Mouse (Mus musculus) heart, adult 8-10 months (tissue): ENCODE results near the gene Adamtsl1. TPM values are rescaled to one million over a fixed set of nuclear protein-coding genes. Genes with fewer than 3 reads are reported as not detected.

Source experiments
- DNase-seq: peaks from one replicate; pipeline ENCODE4 v3.0.0; 2022; ENCODE audit warnings: low spot score
- total RNA-seq, 4 experiments: library from RNA; stranded (reverse); gene quantifications; 2 replicates each; pipeline ENCODE4 v1.2.4; 2022

The Adamtsl1 gene
- 1 to 10 TPM; 2.0 to 2.9 (median 2.3) TPM for total RNA-seq

DNA sequence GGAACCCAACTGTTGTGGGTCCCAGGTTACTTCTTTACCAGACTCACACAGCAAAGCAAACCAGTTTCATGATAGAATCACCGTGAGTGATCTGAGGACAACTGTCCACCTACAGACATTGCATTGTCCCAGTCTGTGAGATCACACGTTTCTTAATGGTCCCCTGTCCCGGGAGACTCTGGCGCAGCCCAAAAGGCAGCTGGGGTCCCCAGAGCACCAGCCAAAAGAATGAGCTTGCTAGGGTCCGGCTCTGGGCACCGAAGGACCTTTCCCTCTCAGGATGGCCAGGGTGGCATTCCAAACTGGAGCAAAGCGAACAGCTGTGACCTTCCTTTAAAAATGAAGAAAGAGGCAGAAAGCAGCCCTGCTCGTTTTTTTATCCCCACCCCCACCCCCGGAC is at the start of gene Adamtsl1:
Gene Adamtsl1, plus strand, starts transcription at position 381 of the 400 bp plus-strand sequence.
- no peak for DNase-seq

DNA sequence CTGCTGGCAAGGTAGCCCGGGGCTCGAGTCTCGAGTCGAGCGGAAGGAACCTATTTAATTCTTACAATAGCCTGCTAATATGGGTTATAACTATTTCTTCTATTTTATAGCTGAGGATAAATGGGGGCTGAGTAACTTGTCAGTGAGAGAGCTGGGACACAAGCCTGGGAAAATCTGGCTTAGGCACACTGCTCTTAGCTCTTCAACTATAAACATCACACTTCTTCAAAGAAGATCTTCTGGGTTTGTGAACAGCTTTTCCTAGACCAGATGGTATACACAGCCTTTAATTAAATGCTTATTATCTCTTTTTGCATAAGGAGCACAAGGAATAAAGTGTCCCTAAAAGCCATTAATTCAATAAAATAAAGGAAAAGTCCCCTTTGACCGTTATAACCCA is 30.4 kb upstream of the Adamtsl1 start:
- no peak for DNase-seq

DNA sequence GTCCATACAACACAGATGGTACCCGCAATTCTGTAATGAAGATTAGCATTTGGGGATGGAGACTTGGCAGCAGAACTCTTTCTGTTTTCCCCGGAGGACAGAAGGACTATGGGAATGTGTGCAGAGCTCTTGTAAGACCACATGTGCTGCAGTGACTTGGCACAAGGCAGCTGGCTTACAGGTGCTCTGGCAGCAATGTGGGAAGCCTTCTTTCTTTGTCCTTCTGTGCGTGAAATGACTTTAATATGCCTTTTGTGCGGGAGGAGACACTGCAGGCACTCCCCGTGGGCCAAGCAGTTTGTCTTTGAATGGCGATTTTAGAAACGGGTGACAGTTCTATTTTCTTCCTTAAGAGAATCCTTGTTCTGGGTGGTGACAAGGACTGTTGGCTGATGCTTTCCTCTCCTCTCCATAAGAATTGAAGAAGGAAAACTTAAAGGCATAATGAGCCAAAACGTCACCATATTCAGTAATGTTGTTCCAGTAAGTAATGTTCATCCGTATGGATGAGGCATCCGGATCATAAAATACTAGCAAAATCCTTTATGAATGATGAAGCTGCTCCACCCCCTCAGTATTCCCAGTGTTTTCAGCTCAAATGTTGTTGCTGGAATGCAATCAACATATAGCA is 27.5 kb upstream of the Adamtsl1 start:
- no peak for DNase-seq

- DNase-seq: no peak
Observed at GRCm38 (mm10) chr4:85505718-85506117, 8.3 kb upstream of the Adamtsl1 start.

- no peak for DNase-seq
Observed at GRCm38 (mm10) chr4:85506976-85507375, 7.0 kb upstream of the Adamtsl1 start.

GRCm38 (mm10) chr4:85507491-85507890 is 6.5 kb upstream of the Adamtsl1 start:
- no peak for DNase-seq

- peak; percentile 26 for DNase-seq
Observed at GRCm38 (mm10) chr4:85513288-85513687, 684 bp upstream of the Adamtsl1 start.

- no peak for DNase-seq
Observed at GRCm38 (mm10) chr4:85514205-85514681, 271 bp downstream of the Adamtsl1 start.

GRCm38 (mm10) chr4:85526966-85527566 is 13.1 kb downstream of the Adamtsl1 start:
- no peak for DNase-seq

GRCm38 (mm10) chr4:85529852-85530251 is 15.9 kb downstream of the Adamtsl1 start:
- no peak for DNase-seq

- no peak for DNase-seq
Observed at GRCm38 (mm10) chr4:85539677-85540076, 25.7 kb downstream of the Adamtsl1 start.

DNA sequence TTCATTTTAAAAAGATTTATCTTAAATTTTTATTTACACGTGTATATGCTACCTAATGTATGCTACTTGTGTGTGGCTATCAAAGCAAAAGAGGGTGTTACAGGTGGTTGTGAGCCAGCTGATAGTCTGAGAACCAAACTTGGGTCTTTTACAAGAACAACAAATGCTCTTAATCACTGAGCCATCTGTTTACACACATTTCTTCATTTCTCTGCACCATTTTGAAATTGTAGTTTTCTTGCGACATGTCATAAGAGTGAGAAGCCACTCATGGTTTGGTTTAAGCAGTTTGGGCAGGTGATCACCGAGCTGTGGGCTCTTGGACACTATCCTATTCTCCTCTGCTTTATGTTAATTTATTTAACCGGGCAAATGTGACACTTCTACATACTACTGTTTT is 29.2 kb downstream of the Adamtsl1 start:
- no peak for DNase-seq

- no peak for DNase-seq
Observed at GRCm38 (mm10) chr4:85554696-85555095, 40.7 kb downstream of the Adamtsl1 start.

DNA sequence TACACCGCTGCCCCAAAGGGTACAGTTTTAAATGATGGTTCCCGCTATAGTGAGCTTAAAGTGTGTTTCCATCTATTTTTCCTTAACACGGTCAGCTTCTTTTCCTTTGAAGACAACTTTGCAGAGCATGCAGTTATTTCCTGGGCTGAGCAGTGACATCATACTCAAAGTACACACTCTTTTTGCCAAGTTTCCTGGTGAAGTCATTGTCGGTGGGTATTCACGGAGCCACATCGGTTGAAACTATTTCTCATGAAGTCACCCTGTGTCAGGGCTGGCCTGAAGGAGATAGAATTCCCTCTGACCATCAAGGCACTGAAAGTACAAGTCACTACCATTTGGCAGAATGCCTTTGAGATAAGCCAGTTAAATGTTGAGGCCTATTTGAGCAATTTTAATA is 45.8 kb downstream of the Adamtsl1 start:
- DNase-seq: no peak

GRCm38 (mm10) chr4:85585426-85585825 is 71.5 kb downstream of the Adamtsl1 start:
- DNase-seq: no peak

GRCm38 (mm10) chr4:85588928-85589327 is 75.0 kb downstream of the Adamtsl1 start:
- DNase-seq: no peak

- no peak for DNase-seq
Observed at GRCm38 (mm10) chr4:85591037-85591436, 77.1 kb downstream of the Adamtsl1 start.

DNA sequence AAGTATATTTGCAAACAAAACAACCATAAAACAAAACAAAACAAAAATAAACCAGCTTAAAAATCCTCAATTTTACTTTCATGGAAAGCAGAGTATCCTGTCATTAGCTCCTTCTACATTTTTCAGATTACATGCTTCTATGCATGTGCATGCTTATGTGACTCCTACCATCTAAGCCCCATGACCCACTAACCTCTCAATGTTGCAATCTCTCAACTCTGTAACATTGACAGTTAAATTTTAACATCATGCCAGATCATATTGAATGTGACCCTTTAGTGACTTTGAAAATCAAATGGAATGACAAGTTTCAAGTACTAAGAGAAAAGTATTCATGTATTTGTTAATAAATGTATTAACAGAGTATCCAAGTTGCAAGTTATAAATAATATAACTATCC is 80.2 kb downstream of the Adamtsl1 start:
- DNase-seq: no peak

- DNase-seq: no peak
Observed at GRCm38 (mm10) chr4:85613331-85613730, 99.4 kb downstream of the Adamtsl1 start.

DNA sequence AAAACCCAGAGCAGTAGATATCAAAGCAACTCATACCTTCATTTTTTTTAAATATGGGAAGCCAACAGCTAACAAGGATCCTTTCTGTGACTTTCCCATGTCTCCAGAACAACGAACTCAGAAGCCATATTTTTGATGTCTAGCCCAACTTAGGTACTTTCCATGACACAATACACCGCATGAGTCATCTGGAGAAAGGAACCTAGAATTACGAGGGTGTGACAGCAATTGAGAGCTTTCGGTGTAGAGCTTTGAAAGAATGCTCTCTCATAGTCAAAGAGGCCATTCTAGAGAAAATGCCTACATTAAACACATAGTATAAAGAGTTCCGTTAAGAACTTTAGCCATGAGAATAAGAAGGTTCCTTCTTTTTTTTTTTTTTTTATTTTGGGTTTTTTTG is 104.8 kb downstream of the Adamtsl1 start:
- DNase-seq: no peak

- DNase-seq: peak; percentile 28
Observed at GRCm38 (mm10) chr4:85619261-85619660, 105.3 kb downstream of the Adamtsl1 start.

GRCm38 (mm10) chr4:85629381-85629780 is 115.4 kb downstream of the Adamtsl1 start:
- DNase-seq: peak; percentile 12

DNA sequence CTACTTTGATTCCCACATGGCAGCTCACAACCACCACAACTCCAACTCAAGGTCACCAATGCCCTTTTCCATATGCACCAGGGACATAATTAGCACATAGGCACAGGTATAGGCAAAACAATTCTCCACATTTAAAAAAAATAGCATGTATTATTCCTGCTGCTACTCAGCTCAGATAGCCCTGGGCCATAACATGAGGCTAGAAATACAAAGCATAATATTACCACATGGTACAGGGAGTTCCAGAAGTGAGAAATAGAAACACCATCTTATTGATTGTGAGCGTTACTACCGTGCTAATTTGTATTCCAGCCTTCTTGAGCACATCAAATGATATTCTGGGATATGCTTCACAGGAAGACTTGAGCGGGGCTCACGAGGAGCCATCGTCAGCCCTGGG is 155.3 kb downstream of the Adamtsl1 start:
- no peak for DNase-seq
